Mouse (Mus musculus) brain, embryonic 14.5 days (tissue): ENCODE results near the gene Arhgef3.

Experiments used
- CTCF ChIP-seq: fragments of 200-500 bp; IDR thresholded peaks from 2 replicates; pipeline ENCODE4 v1.5.1; 2012; ENCODE audit warnings: inconsistent platforms, mild to moderate bottlenecking, moderate library complexity, borderline replicate concordance; ENCODE audit not compliant: insufficient read depth, insufficient read length; ENCODE audit errors: extremely low read depth
- POLR2A ChIP-seq: fragments of 200-500 bp; IDR thresholded peaks from 2 replicates; pipeline ENCODE4 v1.6.1; 2012; ENCODE audit warnings: mild to moderate bottlenecking, inconsistent platforms, borderline replicate concordance; ENCODE audit not compliant: poor library complexity, insufficient read depth, insufficient read length, severe bottlenecking; ENCODE audit errors: extremely low read depth

DNA sequence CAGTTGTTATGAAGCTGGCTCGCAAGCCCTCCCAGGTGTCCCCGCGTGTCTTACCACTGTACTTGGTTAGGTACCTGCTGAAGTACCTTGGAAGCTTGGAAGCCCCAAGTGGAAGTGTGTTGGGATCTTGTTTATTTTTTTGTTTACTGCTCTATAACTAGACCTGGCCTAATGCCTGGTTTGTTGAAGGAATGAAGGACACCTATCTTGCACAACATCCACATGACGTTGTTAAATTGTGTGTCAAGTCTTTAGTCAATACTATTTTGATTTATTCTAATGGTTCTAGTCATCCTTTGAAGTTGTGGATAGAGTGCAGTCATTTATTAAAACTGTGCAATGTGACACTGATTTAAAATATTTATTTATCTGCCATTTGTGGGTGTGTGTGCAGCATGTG, 94.8 kb downstream of the Arhgef3 start:
- TF ChIP-seq CTCF, result no peak
- no peak for TF ChIP-seq POLR2A
